Mouse (Mus musculus): ENCODE results near the gene Cops4. TPM values are rescaled to one million over a fixed set of nuclear protein-coding genes. Genes with fewer than 3 reads are reported as not detected.

Cops4 gene
- polyA plus RNA-seq, 1 experiment from 2014 or later: 170 TPM

DNA sequence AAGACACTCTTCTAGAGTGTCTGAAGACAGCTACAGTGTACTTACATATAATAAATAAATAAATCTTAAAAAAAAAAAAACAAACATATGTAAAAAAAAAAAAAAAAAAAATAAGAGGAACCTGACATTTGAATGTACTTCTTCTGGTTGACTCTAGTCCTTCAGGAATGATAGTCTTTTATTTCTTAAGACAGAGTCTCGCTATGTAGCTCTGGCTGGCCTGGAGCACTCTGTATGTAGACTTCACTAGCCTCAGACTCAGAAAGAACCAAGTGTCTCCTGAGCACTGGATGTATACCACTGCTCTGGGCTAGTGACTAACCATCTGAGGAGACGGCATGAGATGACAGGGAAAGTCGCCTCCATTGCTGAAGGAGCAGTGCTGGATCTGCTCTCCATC is 67.5 kb downstream of the Cops4 start:
- H3K27ac ChIP-seq: no peak overlapping the region
- no peak overlapping the region for H3K4me3 ChIP-seq (replicated peaks)
- H3K36me3 ChIP-seq: no peaks in the 10 kb centered on the region
- H3K27me3 ChIP-seq (replicated peaks): no peaks in the 10 kb centered on the region
- no peak overlapping the region for H3K9ac ChIP-seq
- H3K4me1 ChIP-seq (replicated peaks): no peaks in the 10 kb centered on the region
- no peak overlapping the region for H3K4me2 ChIP-seq (replicated peaks)
- no peak for ATAC-seq
- no peaks in the 10 kb centered on the region for H3K9me3 ChIP-seq
- WGBS: 80% methylated on average over 3 of the region's 3 CpGs

DNA sequence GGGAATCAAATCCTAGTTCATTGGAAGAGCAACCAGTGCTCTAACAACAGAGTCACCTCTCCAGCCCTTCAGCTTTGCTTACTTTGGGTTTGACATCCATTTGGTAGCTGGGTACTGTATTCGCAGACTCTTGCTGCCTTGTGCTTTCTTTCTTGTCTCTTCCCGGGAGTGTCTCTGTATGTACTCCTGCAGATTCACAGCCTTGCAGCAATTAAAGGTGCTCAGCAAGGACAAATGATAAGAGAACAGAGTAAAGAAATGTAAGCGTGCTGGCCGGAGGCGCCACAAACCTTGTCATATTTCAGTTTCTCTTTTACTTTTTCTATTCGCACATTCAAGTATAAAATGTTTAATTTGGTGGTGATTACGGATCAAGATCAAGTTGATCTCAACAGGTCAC is 69.0 kb downstream of the Cops4 start:
- Histone ChIP-seq H3K36me3 (no peaks in the 10 kb centered on the region), H3K27ac (no peak overlapping the region), H3K27me3 (replicated peaks) (no peaks in the 10 kb centered on the region), H3K4me1 (replicated peaks) (no peaks in the 10 kb centered on the region), H3K9me3 (no peaks in the 10 kb centered on the region), H3K4me3 (replicated peaks) (no peak overlapping the region), H3K4me2 (replicated peaks) (no peak overlapping the region), H3K9ac (no peak overlapping the region)
- no peak for ATAC-seq
- WGBS: 72% methylated on average over 7 of the region's 7 CpGs

DNA sequence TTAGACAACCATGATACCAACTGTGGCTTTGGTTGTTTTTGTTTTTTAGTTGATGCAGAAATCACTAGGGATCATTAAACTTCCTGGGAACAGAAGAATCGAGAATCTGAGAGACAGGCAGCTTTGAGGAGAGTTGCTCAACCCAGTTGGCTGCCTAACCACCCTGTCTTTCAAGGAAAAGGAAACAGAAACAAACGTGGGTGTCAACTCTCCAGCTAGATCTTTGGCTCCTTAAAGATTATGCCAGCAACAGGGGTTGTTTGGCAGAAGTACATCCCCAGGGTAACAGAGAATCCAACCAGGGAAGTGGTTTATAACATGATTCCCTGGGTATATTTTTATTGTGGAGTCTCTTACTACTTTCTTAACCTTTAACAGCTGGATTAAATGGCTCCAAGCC is 69.5 kb downstream of the Cops4 start:
- no peaks in the 10 kb centered on the region for H3K27me3 ChIP-seq (replicated peaks)
- WGBS: 40% methylated on average over 2 of the region's 2 CpGs
- no peak overlapping the region for H3K4me2 ChIP-seq (replicated peaks)
- H3K4me1 ChIP-seq (replicated peaks): no peaks in the 10 kb centered on the region
- H3K9me3 ChIP-seq: no peaks in the 10 kb centered on the region
- no peaks in the 10 kb centered on the region for H3K36me3 ChIP-seq
- H3K4me3 ChIP-seq (replicated peaks): no peak overlapping the region
- H3K27ac ChIP-seq: no peak overlapping the region
- H3K9ac ChIP-seq: no peak overlapping the region
- no peak for ATAC-seq

DNA sequence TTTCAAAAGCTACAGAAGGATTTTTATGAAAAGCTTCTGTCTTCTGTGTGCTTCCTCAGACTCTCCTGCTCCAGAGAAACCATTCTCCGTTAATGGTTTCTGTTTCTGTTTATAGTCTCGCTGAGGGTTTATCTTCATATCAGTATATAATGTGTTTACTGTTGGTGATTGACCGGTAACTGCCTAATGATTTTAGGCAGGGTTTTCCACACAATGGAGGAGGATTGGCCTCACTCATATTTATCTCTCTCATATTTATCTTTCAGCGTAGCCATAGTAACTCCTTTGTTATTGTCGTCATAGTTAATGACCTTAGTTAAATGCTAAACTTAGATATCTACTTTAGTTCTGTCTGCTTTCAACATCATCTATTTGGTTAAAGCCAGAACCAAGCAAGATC is 72.4 kb downstream of the Cops4 start:
- H3K27me3 ChIP-seq (replicated peaks): no peaks in the 10 kb centered on the region
- WGBS: 38% methylated on average over 5 of the region's 5 CpGs
- no peak overlapping the region for H3K4me2 ChIP-seq (replicated peaks)
- ATAC-seq: peak; percentile 50
- H3K9ac ChIP-seq: no peak overlapping the region
- H3K9me3 ChIP-seq: no peaks in the 10 kb centered on the region
- H3K4me1 ChIP-seq (replicated peaks): no peaks in the 10 kb centered on the region
- no peak overlapping the region for H3K27ac ChIP-seq
- no peak overlapping the region for H3K4me3 ChIP-seq (replicated peaks)
- no peaks in the 10 kb centered on the region for H3K36me3 ChIP-seq

DNA sequence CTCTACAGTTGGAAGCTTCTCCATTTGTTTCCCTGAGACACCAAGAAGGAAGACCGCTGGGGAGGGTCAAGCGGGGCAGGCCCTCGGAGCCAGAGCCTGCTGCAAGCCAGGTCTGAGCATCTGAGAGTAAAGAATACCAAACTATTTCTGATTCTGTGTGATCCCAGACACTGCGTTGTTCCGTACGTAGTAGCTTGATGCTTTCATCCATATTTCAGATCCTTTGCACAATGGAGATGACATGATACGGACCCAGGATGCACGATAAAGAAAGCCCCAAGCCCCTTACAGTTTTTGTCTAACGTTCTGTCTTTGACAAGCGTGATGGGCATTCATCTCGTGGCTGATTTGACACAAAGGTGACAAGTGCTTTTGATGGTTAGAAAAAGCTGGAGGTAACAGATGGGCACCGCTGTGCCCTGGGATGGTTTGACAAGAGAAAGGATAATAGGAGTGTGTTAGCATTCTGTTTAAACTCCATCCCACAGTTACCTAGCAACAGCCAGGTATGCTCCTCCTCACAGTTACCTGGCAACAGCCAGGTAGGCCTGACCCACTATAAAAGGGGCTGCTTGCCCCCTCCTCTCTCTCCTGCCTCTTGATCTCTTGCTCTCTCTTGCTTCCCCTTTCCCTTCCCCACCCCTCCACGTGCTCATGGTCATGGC is 76.8 kb downstream of the Cops4 start:
- no peak overlapping the region for H3K4me3 ChIP-seq (replicated peaks)
- no peak overlapping the region for H3K4me2 ChIP-seq (replicated peaks)
- no peak overlapping the region for H3K27ac ChIP-seq
- no peaks in the 10 kb centered on the region for H3K27me3 ChIP-seq (replicated peaks)
- no peaks in the 10 kb centered on the region for H3K4me1 ChIP-seq (replicated peaks)
- H3K9me3 ChIP-seq: no peaks in the 10 kb centered on the region
- 87% methylated on average over 13 of the region's 13 CpGs for WGBS
- ATAC-seq: no peak
- no peak overlapping the region for H3K9ac ChIP-seq
- no peaks in the 10 kb centered on the region for H3K36me3 ChIP-seq

DNA sequence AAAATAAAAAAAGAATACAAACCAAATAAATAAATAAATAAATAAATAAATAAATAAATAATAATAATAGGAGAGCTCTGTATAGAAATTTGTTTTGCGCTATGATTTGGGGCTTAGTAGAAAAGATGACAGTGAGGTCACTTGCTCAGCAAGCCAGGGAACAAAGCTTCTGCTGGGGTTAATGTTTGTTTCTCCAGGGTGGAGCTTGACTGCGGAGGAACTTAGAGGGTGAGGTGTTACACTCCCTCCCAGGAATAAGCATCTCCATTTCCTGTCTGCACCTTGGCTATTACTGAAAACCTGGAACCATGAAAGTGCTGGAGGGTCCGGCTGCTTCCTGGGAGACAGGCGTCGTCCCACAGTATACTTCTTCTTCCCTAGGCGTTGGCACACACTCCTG is 77.9 kb downstream of the Cops4 start:
- Histone ChIP-seq H3K4me1 (replicated peaks) (no peaks in the 10 kb centered on the region), H3K4me3 (replicated peaks) (no peak overlapping the region), H3K9ac (no peak overlapping the region), H3K9me3 (no peaks in the 10 kb centered on the region), H3K36me3 (no peaks in the 10 kb centered on the region), H3K4me2 (replicated peaks) (no peak overlapping the region), H3K27ac (no peak overlapping the region), H3K27me3 (replicated peaks) (no peaks in the 10 kb centered on the region)
- 83% methylated on average over 6 of the region's 6 CpGs for WGBS
- ATAC-seq: peak; percentile 65

Other genes with a start within 250 kb of the Cops4 start
- gene Sec31a, start 102.1 kb upstream of the Cops4 start, polyA plus RNA-seq (2015; fragmentation: Nextera tagmentation; extraction: Ambion mirVana): 179 and 181 TPM in 2 replicates
- 12.0 and 13.1 TPM in 2 replicates for gene Lin54, start 17.7 kb upstream of the Cops4 start, polyA plus RNA-seq (2015; fragmentation: Nextera tagmentation; extraction: Ambion mirVana)
- gene Plac8, start 53.9 kb downstream of the Cops4 start, polyA plus RNA-seq (2015; fragmentation: Nextera tagmentation; extraction: Ambion mirVana): 349 and 408 TPM in 2 replicates
- 67.6 and 70.5 TPM in 2 replicates for gene Coq2, start 156.8 kb downstream of the Cops4 start, polyA plus RNA-seq (2015; fragmentation: Nextera tagmentation; extraction: Ambion mirVana)
- gene Hpse, start 201.4 kb downstream of the Cops4 start, polyA plus RNA-seq (2015; fragmentation: Nextera tagmentation; extraction: Ambion mirVana): 3.6 and 3.9 TPM in 2 replicates